Mouse (Mus musculus) cerebellum, adult 8-10 months (tissue): Measurements from ENCODE around the gene Ddah2.

Experiments used
- DNase-seq: peaks from one replicate; pipeline ENCODE4 v3.0.0; 2022

Ddah2 gene

GRCm38 (mm10) chr17:35058911-35059892 lies at the start of gene Ddah2:
Gene Ddah2, plus strand, starts transcription at chr17:35059035.
- peak; percentile 84 for DNase-seq

- peak; percentile 74 for DNase-seq
Measured at GRCm38 (mm10) chr17:35009586-35009985, 49.2 kb upstream of the Ddah2 start.

- DNase-seq = no peak
Measured at GRCm38 (mm10) chr17:35011440-35011839, 47.4 kb upstream of the Ddah2 start.

GRCm38 (mm10) chr17:35012430-35012829 lies 46.4 kb upstream of the Ddah2 start:
- DNase-seq = peak; percentile 20

GRCm38 (mm10) chr17:35013221-35013620 lies 45.6 kb upstream of the Ddah2 start:
- DNase-seq = peak; percentile 14

DNA sequence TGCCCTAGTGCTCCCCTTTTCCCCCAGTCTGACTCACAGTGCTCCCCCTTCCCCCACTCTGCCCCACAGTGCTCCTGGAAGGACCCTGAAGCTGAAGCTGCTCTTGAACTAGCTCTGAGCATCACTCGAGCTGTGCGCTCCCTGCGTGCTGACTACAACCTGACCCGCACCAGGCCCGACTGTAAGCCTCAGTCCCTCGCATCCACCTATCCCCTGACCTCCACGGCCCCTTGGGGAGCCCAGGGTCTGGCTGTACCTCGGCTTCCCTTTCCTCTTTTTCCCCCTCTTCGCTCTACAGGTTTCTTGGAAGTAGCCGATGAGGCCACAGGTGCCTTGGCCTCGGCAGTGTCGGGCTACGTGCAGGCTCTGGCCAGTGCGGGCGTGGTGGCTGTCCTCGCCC lies 43.5 kb upstream of the Ddah2 start:
- peak; percentile 30 for DNase-seq

DNA sequence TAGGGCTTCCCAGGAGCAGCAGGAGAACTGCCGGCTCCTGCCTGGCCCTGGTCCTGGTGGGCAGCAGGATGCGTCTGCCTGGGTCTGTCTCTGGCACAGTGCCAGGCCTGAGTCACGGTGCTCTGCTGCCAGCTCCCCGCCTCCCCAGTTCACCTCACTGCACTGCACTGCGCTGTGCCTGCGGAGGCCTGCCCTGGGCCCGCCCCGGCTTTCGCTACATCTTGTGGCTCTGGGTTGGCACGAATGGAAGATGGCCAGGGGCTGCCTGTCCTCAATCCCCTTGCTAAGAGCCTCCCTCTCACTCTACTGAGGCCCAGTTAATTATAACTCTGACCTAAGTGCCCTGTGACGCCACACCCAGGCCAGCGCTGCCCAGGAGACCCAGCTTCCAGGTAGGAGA lies 42.5 kb upstream of the Ddah2 start, which contains the start of gene Vwa7:
Vwa7 (plus strand) TSS at position 204 of the 400 bp plus-strand sequence.
- DNase-seq = peak; percentile 81

DNA sequence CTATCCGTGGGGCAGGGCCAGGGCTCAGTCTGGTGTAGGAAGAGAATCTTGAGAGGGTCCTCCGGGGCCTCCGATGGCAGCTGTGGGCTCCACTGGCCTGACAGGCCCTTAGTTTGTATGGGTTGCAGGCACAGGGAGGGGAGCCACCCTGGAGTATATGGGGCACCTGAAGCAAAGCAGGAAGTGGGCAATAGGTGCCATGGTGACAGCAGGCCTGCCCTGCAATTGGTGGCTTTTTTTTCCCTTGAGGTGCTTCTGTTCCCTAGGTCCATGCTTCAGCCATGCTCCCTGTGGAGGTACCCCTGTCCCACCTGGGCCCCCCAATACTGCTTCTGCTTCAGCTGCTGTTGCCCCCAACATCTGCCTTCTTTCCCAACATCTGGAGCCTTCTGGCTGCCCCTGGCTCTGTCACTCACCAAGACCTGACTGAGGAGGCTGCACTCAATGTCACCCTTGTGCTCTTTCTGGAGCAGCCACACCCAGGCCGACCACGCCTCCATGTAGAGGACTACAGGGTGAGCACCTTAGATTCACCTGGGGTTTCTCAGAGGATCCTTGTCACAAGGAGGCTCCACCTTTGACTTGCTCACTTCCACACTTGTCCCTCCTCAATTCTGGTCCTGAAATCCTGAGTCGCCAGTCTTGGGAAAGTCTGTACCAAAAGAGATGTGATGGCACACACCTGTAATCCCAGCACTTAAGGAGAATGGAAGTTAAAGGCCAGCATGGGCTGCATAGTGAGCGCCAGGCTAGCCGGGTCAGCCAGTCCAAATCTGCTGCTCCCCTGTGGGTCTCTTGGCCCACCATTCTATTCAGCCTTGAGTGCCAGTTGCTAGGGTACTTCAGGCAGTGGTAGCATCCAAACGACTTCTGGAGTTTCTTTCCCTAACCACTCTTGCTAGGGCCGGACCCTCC lies 41.8 kb upstream of the Ddah2 start:
- DNase-seq = no peak

GRCm38 (mm10) chr17:35017706-35018030 lies 41.2 kb upstream of the Ddah2 start:
- peak; percentile 35 for DNase-seq

GRCm38 (mm10) chr17:35018171-35018570 lies 40.7 kb upstream of the Ddah2 start:
- DNase-seq = peak; percentile 12

- DNase-seq = peak; percentile 17
Measured at GRCm38 (mm10) chr17:35019894-35020293, 38.9 kb upstream of the Ddah2 start.

DNA sequence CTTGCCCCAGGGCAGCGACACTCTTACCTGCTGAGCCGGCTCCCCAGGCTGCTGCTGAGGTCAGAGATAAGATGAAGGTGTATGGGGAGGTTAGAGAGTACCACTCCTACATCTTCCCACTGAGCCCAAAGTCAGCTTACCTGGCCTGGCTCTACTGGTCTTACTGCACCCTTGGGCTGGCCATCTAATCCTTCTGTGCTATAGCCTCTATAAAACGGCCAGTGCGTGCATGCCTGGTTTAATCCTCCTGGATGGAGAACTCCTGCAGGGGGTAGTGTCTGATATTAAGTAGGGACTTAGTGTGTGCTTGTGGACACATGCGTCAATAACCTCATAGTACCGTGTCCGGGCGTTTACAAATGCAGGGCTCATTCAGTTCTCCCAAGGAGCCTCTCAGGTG lies 38.3 kb upstream of the Ddah2 start:
- no peak for DNase-seq

DNA sequence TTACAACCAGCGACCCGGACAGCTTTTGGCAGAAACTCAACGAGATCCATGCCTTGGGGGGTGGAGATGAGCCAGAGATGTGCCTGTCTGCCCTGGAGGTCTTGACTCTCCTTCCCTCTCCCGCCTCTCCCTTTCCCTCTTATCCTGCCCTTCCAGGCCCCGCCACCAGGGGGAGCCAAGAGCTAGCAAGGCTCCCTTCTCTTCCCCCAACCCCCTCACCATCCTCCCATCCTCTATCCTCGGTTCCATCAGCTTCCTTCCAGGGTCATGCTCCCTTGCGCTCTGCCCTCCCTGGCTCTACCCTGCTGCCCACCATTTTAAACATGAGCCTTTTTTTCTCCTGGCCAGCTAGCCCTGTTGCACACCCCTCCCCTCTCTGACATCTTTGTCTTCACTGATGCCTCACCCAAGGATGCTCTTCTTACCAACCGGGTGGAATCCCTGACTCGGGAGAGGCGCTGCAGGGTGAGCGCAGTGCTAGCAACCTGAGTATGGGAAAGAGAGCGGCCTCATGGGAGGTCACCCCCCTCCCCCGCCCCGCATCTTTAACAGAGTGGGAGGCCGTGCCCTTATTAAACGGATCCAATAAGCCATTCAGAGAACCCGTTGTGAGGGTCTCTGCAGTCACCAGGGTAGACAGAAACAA lies 37.5 kb upstream of the Ddah2 start:
- DNase-seq = peak; percentile 90

- DNase-seq = no peak
Measured at GRCm38 (mm10) chr17:35021842-35022477, 36.9 kb upstream of the Ddah2 start.

- no peak for DNase-seq
Measured at GRCm38 (mm10) chr17:35022541-35023060, 36.2 kb upstream of the Ddah2 start.

DNA sequence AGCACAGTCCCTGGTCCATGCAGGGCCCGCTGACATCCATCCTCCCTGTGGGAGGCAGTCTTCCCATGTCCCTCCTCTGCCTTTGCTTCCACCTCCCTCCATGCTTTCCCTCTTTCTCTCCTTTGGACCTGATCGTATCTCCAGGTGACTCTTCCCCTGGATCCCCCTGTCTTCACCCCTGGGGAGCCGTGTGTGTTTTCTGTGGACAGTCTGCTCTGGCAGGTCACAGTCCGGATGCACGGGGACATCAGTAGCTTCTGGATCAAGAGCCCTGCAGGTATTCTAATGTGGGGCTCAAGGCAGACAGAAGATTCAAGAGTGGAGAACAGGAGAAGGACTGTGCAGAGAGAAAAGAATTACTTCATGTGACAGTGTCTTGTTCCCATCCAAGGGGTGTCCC lies 35.6 kb upstream of the Ddah2 start:
- no peak for DNase-seq

- DNase-seq = no peak
Measured at GRCm38 (mm10) chr17:35023756-35024155, 35.1 kb upstream of the Ddah2 start.

- no peak for DNase-seq
Measured at GRCm38 (mm10) chr17:35024261-35024660, 34.6 kb upstream of the Ddah2 start.

DNA sequence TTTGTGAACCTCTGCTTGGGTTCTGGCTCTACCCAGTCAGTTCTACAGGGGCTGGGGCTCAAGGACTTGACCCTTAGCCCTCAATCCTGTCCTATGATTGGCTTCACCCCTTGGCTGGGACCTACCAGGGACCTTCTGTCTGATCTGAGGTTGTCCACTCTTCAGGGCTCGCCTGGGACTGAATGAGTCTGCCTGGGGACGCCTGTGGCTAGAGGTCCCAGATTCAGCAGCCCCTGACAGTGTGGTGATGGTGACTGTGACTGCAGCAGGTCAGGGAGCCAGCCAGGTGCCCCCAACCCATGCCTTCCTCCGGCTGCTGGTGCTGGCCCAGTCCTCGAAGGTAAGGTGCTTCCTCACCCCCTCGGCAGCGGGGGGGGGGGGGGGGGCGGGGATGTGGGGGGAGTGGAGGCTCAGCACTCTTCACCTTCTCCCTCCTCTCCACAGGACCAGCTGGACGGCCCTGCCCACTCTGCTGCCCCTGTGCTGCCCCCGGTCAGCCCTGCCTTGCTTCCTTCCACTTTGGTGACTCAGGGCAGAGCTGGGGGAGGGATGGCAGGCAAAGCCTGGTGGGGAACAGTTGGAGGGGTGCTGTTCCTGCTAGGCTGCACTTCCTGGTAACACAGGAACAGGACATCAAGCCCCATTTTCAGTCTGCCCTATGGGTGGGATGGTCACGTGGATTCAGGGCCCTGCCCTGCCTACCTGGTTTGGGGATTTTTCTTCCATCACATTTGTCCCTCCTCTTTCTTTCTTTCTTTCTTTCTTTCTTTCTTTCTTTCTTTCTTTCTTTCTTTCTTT lies 33.9 kb upstream of the Ddah2 start:
- DNase-seq = no peak

- DNase-seq = no peak
Measured at GRCm38 (mm10) chr17:35026206-35026605, 32.6 kb upstream of the Ddah2 start.
